ENCODE assay signal across 9 mouse cellular contexts in the genomic region with DNA sequence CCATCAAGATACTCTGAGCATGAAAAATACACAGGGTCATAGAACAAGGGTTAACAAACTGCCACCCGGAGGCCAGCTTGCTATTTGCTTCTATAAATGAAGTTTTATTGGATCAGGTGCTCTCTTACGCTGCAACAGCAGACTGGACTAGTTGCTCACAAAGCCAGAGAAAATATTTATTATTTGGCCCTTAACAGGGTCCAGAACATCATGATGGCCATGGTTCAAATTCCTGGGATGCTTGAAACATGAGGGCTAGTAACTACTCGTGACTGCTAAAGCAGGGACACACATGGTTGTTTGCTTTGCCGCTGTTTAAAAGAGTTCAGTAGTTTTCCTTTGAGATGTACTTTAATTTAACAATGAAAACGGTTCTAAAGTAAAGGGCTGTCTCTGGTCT. TPM values are rescaled to one million over a fixed set of nuclear protein-coding genes. Genes with fewer than 3 reads are reported as not detected.
DNase-seq lines count a peak whose midpoint lies in the region; ATAC-seq and TF ChIP-seq lines count a peak whose summit lies in the region.
"Had no signal": no experiment of that assay in that cellular context is flagged by ENCODE, and none has a peak within 500 bp of the region (broad histone marks: within the 10 kb centered on the region; RNA-seq: fewer than 3 reads in every experiment).

No protein-coding gene starts in this region.

- H3K4me1 ChIP-seq in heart, embryonic 14.5 days (ENCODE audit: control insufficient read depth in 2 of 2, insufficient read depth in 2 of 2, low read length in 2 of 2): peaks cover 4 to 24% of the 10 kb centered on the region in 2 experiments; a peak in 3 of 4 replicates
- peaks cover 18% of the 10 kb centered on the region; the same call in 1 of the 2 replicates for H3K4me1 ChIP-seq in limb, embryonic 14.5 days (ENCODE audit: control insufficient read depth, insufficient read depth, low read length)
- peaks cover 8% of the 10 kb centered on the region for H3K4me1 ChIP-seq in stomach, embryonic 16.5 days (ENCODE audit: control insufficient read depth, insufficient read depth, low read length)
- peaks cover 2% of the 10 kb centered on the region; the same call in 1 of the 2 replicates for H3K4me1 ChIP-seq in midbrain, embryonic 11.5 days (ENCODE audit: control insufficient read depth, insufficient read depth, low read length)

- peak overlapping the region; percentile 0; a peak in 3 of 4 replicates for H3K4me3 ChIP-seq in heart, embryonic 14.5 days (ENCODE audit: control insufficient read depth in 1 of 2, insufficient read depth in 1 of 2, low read depth in 1 of 2, low read length in 2 of 2)
- H3K4me3 ChIP-seq in limb, embryonic 14.5 days (replicated peaks; ENCODE audit: low read length): peak overlapping the region; percentile 1; the same call in 1 of the 2 replicates
- H3K4me3 ChIP-seq in stomach, embryonic 16.5 days (replicated peaks; ENCODE audit: low read length): peak overlapping the region; percentile 4; the same call in 1 of the 2 replicates
- no peak overlapping the region for H3K4me3 ChIP-seq in midbrain, embryonic 11.5 days (ENCODE audit: low read depth, low read length)
- H3K4me3 ChIP-seq: midbrain, embryonic 12.5 days had no signal

- DNase-seq in thymus, postnatal 14 days: peak; percentile 36
- DNase-seq in thymus, postnatal 36 days: no peak
- DNase-seq in limb, embryonic 14.5 days (ENCODE audit: low spot score): peak; percentile 50
- DNase-seq in midbrain, embryonic 11.5 days (ENCODE audit: low spot score, missing footprints): no peak
- no peak for DNase-seq in layer of hippocampus, adult 9-11 months
- DNase-seq in urinary bladder, adult 18-20 months (ENCODE audit: low spot score in 2 of 2): no peak

- H3K36me3 ChIP-seq in heart, embryonic 14.5 days (ENCODE audit: control insufficient read depth, insufficient read depth, low read length): no peaks in the 10 kb centered on the region
- no peaks in the 10 kb centered on the region for H3K36me3 ChIP-seq in limb, embryonic 14.5 days (ENCODE audit: control insufficient read depth, insufficient read depth, low read length)
- H3K36me3 ChIP-seq in stomach, embryonic 16.5 days (ENCODE audit: control insufficient read depth, insufficient read depth, low read length): no peaks in the 10 kb centered on the region
- no peaks in the 10 kb centered on the region for H3K36me3 ChIP-seq in midbrain, embryonic 11.5 days (ENCODE audit: control insufficient read depth, insufficient read depth, low read length)
- H3K36me3 ChIP-seq: midbrain, embryonic 12.5 days had no signal

- WGBS in heart, embryonic 14.5 days: 27% methylated on average over 5 of the region's 5 CpGs
- WGBS in limb, embryonic 14.5 days: 11% methylated on average over 5 of the region's 5 CpGs
- WGBS in stomach, embryonic 16.5 days: 30% methylated on average over 5 of the region's 5 CpGs
- WGBS in midbrain, embryonic 11.5 days: 80% methylated on average over 5 of the region's 5 CpGs

- H3K27ac ChIP-seq in heart, embryonic 14.5 days (replicated peaks in 1 of 2; ENCODE audit: control insufficient read depth in 1 of 2, insufficient read depth in 1 of 2, low read depth in 2 of 2, low read length in 2 of 2): peak overlapping the region; percentile 83 to 90
- H3K27ac ChIP-seq in limb, embryonic 14.5 days (replicated peaks; ENCODE audit: low read depth, low read length): peak overlapping the region; percentile 45
- peak overlapping the region; percentile 2; the same call in 1 of the 2 replicates for H3K27ac ChIP-seq in stomach, embryonic 16.5 days (ENCODE audit: low read length)
- H3K27ac ChIP-seq in midbrain, embryonic 11.5 days (ENCODE audit: low read depth, low read length): no peak overlapping the region
- H3K27ac ChIP-seq: midbrain, embryonic 12.5 days had no signal

- H3K4me2 ChIP-seq in heart, embryonic 14.5 days (ENCODE audit: low read length): peak overlapping the region; percentile 78
- peak overlapping the region; percentile 27; the same call in 1 of the 2 replicates for H3K4me2 ChIP-seq in limb, embryonic 14.5 days (replicated peaks; ENCODE audit: low read depth, low read length, severe bottlenecking)
- H3K4me2 ChIP-seq in stomach, embryonic 16.5 days (ENCODE audit: low read depth, low read length): peak overlapping the region; percentile 31; the same call in 1 of the 2 replicates
- H3K4me2 ChIP-seq in midbrain, embryonic 11.5 days: no peak overlapping the region
- H3K4me2 ChIP-seq: midbrain, embryonic 12.5 days had no signal

- no peak for ATAC-seq in heart, embryonic 14.5 days (ENCODE audit: insufficient number of reproducible peaks, insufficient read depth, low FRiP score, low read depth)
- ATAC-seq in limb, embryonic 14.5 days (ENCODE audit: low FRiP score, low read depth): no peak
- ATAC-seq in stomach, embryonic 16.5 days (ENCODE audit: insufficient read depth, low FRiP score): no peak
- ATAC-seq in midbrain, embryonic 11.5 days (ENCODE audit: low FRiP score): no peak

- TF ChIP-seq POLR2A in limb, embryonic 14.5 days (IDR thresholded peaks at IDR 0.05; ENCODE audit: borderline replicate concordance, extremely low read depth, insufficient read depth, insufficient read length): no peak

- H3K9ac ChIP-seq in heart, embryonic 14.5 days (ENCODE audit: low read length): peak overlapping the region; percentile 59
- no peak overlapping the region for H3K9ac ChIP-seq in limb, embryonic 14.5 days (ENCODE audit: low read depth, low read length, severe bottlenecking)
- H3K9ac ChIP-seq in stomach, embryonic 16.5 days (ENCODE audit: low read length): no peak overlapping the region
- no peak overlapping the region for H3K9ac ChIP-seq in midbrain, embryonic 11.5 days (ENCODE audit: low read length)
- H3K9ac ChIP-seq: midbrain, embryonic 12.5 days had no signal

- no peaks in the 10 kb centered on the region for H3K27me3 ChIP-seq in heart, embryonic 14.5 days (ENCODE audit: control insufficient read depth, insufficient read depth, low read length)
- H3K27me3 ChIP-seq in limb, embryonic 14.5 days (ENCODE audit: control insufficient read depth, insufficient read depth, low read length): no peaks in the 10 kb centered on the region
- no peaks in the 10 kb centered on the region for H3K27me3 ChIP-seq in stomach, embryonic 16.5 days (ENCODE audit: control insufficient read depth, insufficient read depth, low read length)
- H3K27me3 ChIP-seq in midbrain, embryonic 11.5 days (ENCODE audit: control insufficient read depth, insufficient read depth, low read length): no peaks in the 10 kb centered on the region
- H3K27me3 ChIP-seq: midbrain, embryonic 12.5 days had no signal

- H3K9me3 ChIP-seq in heart, embryonic 14.5 days (ENCODE audit: control insufficient read depth, low read length): 0 out of 2 replicates have a peak, but pooled peaks cover 3% of the 10 kb centered on the region
- peaks cover 4% of the 10 kb centered on the region; the same call in 1 of the 2 replicates for H3K9me3 ChIP-seq in limb, embryonic 14.5 days (ENCODE audit: control insufficient read depth, low read length)
- H3K9me3 ChIP-seq in stomach, embryonic 16.5 days (replicated peaks; ENCODE audit: control insufficient read depth, low read length): 0 out of 2 replicates have a peak, but pooled peaks cover 6% of the 10 kb centered on the region
- no peaks in the 10 kb centered on the region for H3K9me3 ChIP-seq in midbrain, embryonic 11.5 days (ENCODE audit: control insufficient read depth, low read length)
- H3K9me3 ChIP-seq: midbrain, embryonic 12.5 days had no signal

RNA-seq across cellular contexts. Expression of a gene that starts 1.5 kb away (rescaled TPM):
- polyA plus RNA-seq in heart, embryonic 14.5 days (2014; fragmentation: Nextera tagmentation; extraction: Ambion mirVana): 9.0 and 10.7 TPM in 2 replicates
- polyA plus RNA-seq in limb, embryonic 14.5 days (2012; rRNA removed): 5.2 and 5.3 TPM in 2 replicates
- 13.4 and 13.5 TPM in 2 replicates for polyA plus RNA-seq in limb, embryonic 14.5 days (2014; fragmentation: Nextera tagmentation; extraction: Ambion mirVana)
- 6.2 and 6.3 TPM in 2 replicates for polyA plus RNA-seq in stomach, embryonic 16.5 days (2015; fragmentation: Nextera tagmentation; extraction: Ambion mirVana)
- 4.7 and 5.0 TPM in 2 replicates for polyA plus RNA-seq in midbrain, embryonic 11.5 days (2014; fragmentation: Nextera tagmentation; extraction: Ambion mirVana)

RNA-seq across cellular contexts. Expression of a gene that starts 24.7 kb away (rescaled TPM):
- 37.0 and 37.9 TPM in 2 replicates for polyA plus RNA-seq in heart, embryonic 14.5 days (2014; fragmentation: Nextera tagmentation; extraction: Ambion mirVana)
- 40.9 and 45.1 TPM in 2 replicates for polyA plus RNA-seq in limb, embryonic 14.5 days (2012; rRNA removed)
- 55.0 and 57.1 TPM in 2 replicates for polyA plus RNA-seq in limb, embryonic 14.5 days (2014; fragmentation: Nextera tagmentation; extraction: Ambion mirVana)
- 31.2 and 32.4 TPM in 2 replicates for polyA plus RNA-seq in stomach, embryonic 16.5 days (2015; fragmentation: Nextera tagmentation; extraction: Ambion mirVana)
- polyA plus RNA-seq in midbrain, embryonic 11.5 days (2014; fragmentation: Nextera tagmentation; extraction: Ambion mirVana): 28.7 and 31.4 TPM in 2 replicates

RNA-seq across cellular contexts. Expression of a gene that starts 31.4 kb away (rescaled TPM):
- polyA plus RNA-seq in heart, embryonic 14.5 days (2014; fragmentation: Nextera tagmentation; extraction: Ambion mirVana): 1.2 and 1.7 TPM in 2 replicates
- polyA plus RNA-seq in limb, embryonic 14.5 days (2012; rRNA removed): 0.73 and 1.2 TPM in 2 replicates
- 0.95 and 2.0 TPM in 2 replicates for polyA plus RNA-seq in limb, embryonic 14.5 days (2014; fragmentation: Nextera tagmentation; extraction: Ambion mirVana)
- 0.53 and 0.76 TPM in 2 replicates for polyA plus RNA-seq in stomach, embryonic 16.5 days (2015; fragmentation: Nextera tagmentation; extraction: Ambion mirVana)
- 0.50 and 0.78 TPM in 2 replicates for polyA plus RNA-seq in midbrain, embryonic 11.5 days (2014; fragmentation: Nextera tagmentation; extraction: Ambion mirVana)

RNA-seq across cellular contexts. Expression of a gene that starts 49.8 kb away (rescaled TPM):
- 2.3 and 2.6 TPM in 2 replicates for polyA plus RNA-seq in heart, embryonic 14.5 days (2014; fragmentation: Nextera tagmentation; extraction: Ambion mirVana)
- 0.31 and 0.36 TPM in 2 replicates for polyA plus RNA-seq in limb, embryonic 14.5 days (2012; rRNA removed)
- 0.43 and 0.51 TPM in 2 replicates for polyA plus RNA-seq in limb, embryonic 14.5 days (2014; fragmentation: Nextera tagmentation; extraction: Ambion mirVana)
- polyA plus RNA-seq in stomach, embryonic 16.5 days (2015; fragmentation: Nextera tagmentation; extraction: Ambion mirVana): 0.27 and 0.37 TPM in 2 replicates
- 0.22 and 0.33 TPM in 2 replicates for polyA plus RNA-seq in midbrain, embryonic 11.5 days (2014; fragmentation: Nextera tagmentation; extraction: Ambion mirVana)

RNA-seq across cellular contexts. Expression of a gene that starts 55.8 kb away (rescaled TPM):
- 0.30 and 0.54 TPM in 2 replicates for polyA plus RNA-seq in heart, embryonic 14.5 days (2014; fragmentation: Nextera tagmentation; extraction: Ambion mirVana)
- 0.04 and 0.20 TPM in 2 replicates for polyA plus RNA-seq in limb, embryonic 14.5 days (2012; rRNA removed)
- polyA plus RNA-seq in limb, embryonic 14.5 days (2014; fragmentation: Nextera tagmentation; extraction: Ambion mirVana): 0.18 TPM in 1 of 2 replicates, not detected in the other
- 0.17 and 0.30 TPM in 2 replicates for polyA plus RNA-seq in stomach, embryonic 16.5 days (2015; fragmentation: Nextera tagmentation; extraction: Ambion mirVana)
- 0.10 TPM in 1 of 2 replicates, not detected in the other for polyA plus RNA-seq in midbrain, embryonic 11.5 days (2014; fragmentation: Nextera tagmentation; extraction: Ambion mirVana)

Comparison
In these comparisons a context has a peak if more than half of its experiments do, and no peak if none do; other contexts are left out.
1. DNase-seq: peak in thymus, postnatal 14 days (single experiment) and limb, embryonic 14.5 days (single experiment); none in thymus, postnatal 36 days (0 of 2), midbrain, embryonic 11.5 days (single experiment), layer of hippocampus, adult 9-11 months (single experiment) and urinary bladder, adult 18-20 months (0 of 2).